Mouse (Mus musculus) heart, embryonic 11.5 days (tissue): ENCODE results near the gene Mtx1. TPM values are rescaled to one million over a fixed set of nuclear protein-coding genes. Genes with fewer than 3 reads are reported as not detected.
"Not testable (repeated sequence)": the region's sequence is repeated elsewhere in the genome, so short reads cannot be mapped to it uniquely, and the experiment has no call there.

ENCODE experiments used
- ATAC-seq: fragments of 200-750 bp; cut with Nextera tagmentation; replicated peaks from 2 replicates; pipeline ENCODE4 v1.8.0; 2017; ENCODE audit warnings: moderate library complexity; ENCODE audit not compliant: insufficient number of reproducible peaks, low FRiP score, low TSS enrichment
- H3K27ac ChIP-seq: fragments of 300-500 bp; sonication (generic); 2 replicates; pipeline ENCODE4 v1.5.1; 2014; ENCODE audit warnings: mild to moderate bottlenecking, low read depth, low read length
- H3K27me3 ChIP-seq: fragments of 300-500 bp; sonication (generic); 2 replicates; pipeline ENCODE4 v1.6.1; 2014; ENCODE audit warnings: mild to moderate bottlenecking, low read length, mixed read lengths; ENCODE audit not compliant: control insufficient read depth, insufficient read depth
- H3K36me3 ChIP-seq: fragments of 300-500 bp; sonication (generic); 2 replicates; pipeline ENCODE4 v1.6.1; 2014; ENCODE audit warnings: mild to moderate bottlenecking, low read length, moderate library complexity, mixed read lengths; ENCODE audit not compliant: control insufficient read depth, insufficient read depth
- H3K4me1 ChIP-seq: fragments of 300-500 bp; sonication (generic); 2 replicates; pipeline ENCODE4 v1.6.1; 2014; ENCODE audit warnings: low read length; ENCODE audit not compliant: control insufficient read depth, insufficient read depth
- H3K4me2 ChIP-seq: fragments of 300-500 bp; sonication (generic); 2 replicates; pipeline ENCODE4 v1.6.1; 2014; ENCODE audit warnings: mild to moderate bottlenecking, moderate library complexity
- H3K4me3 ChIP-seq: fragments of 300-500 bp; sonication (generic); 2 replicates; pipeline ENCODE4 v1.5.1; 2014; ENCODE audit warnings: low read depth, low read length
- H3K9ac ChIP-seq: fragments of 300-500 bp; sonication (generic); 2 replicates; pipeline ENCODE4 v1.6.1; 2014; ENCODE audit warnings: mild to moderate bottlenecking, low read depth, low read length, moderate library complexity
- H3K9me3 ChIP-seq: fragments of 300-500 bp; sonication (generic); replicated peaks from 2 replicates; pipeline ENCODE4 v1.6.1; 2016; ENCODE audit warnings: low read length; ENCODE audit not compliant: control insufficient read depth
- WGBS: fragments of 180-500 bp; shearing (Covaris S2); extraction: QIAGEN DNeasy Blood & Tissue Kit; methylation state at CpG from one replicate; pipeline ENCODE4 v1.1.7; 2014; ENCODE audit not compliant: insufficient replicate concordance; 5-methylcytosine and 5-hydroxymethylcytosine counted together
- polyA plus RNA-seq: library from polyadenylated mRNA; unstranded; fragments of >200 nt; fragmentation: Nextera tagmentation; extraction: Ambion mirVana; gene quantifications from 2 replicates; pipeline ENCODE4 v1.2.1, GENCODE M21; 2014

Gene Mtx1
- polyA plus RNA-seq, 1 experiment from 2014 or later, result 144 TPM

GRCm38 (mm10) chr3:89216407-89216806, 10.5 kb downstream of the Mtx1 start:
- H3K9ac ChIP-seq, ATAC-seq, H3K4me2 ChIP-seq, H3K36me3 ChIP-seq, H3K4me3 ChIP-seq, H3K27me3 ChIP-seq, H3K27ac ChIP-seq, H3K9me3 ChIP-seq: not testable (repeated sequence)
- 64% methylated on average over 7 of the region's 7 CpGs for WGBS
- H3K4me1 ChIP-seq, result peaks cover 26% of the 10 kb centered on the region

- Histone ChIP-seq H3K27ac (no peak overlapping the region), H3K27me3 (no peaks in the 10 kb centered on the region), H3K36me3 (peaks cover 2% of the 10 kb centered on the region; the same call in 1 of the 2 replicates), H3K4me3 (peak overlapping the region; percentile 77), H3K4me2 (peak overlapping the region; percentile 66), H3K4me1 (peaks cover 30% of the 10 kb centered on the region), H3K9ac (peak overlapping the region; percentile 82), H3K9me3 (no peaks in the 10 kb centered on the region)
- WGBS, result 0% methylated on average over 6 of the region's 6 CpGs
- ATAC-seq, result no peak
Observed at GRCm38 (mm10) chr3:89215853-89216252, 11.0 kb downstream of the Mtx1 start.

GRCm38 (mm10) chr3:89214681-89215411, 12.0 kb downstream of the Mtx1 start, which contains the start of gene Thbs3:
Gene Thbs3, plus strand, starts transcription at chr3:89215180.
- Histone ChIP-seq H3K36me3 (peaks cover 3% of the 10 kb centered on the region; the same call in 1 of the 2 replicates), H3K4me2 (peak within 1 kb of the TSS; percentile 66), H3K27ac (peak within 1 kb of the TSS; percentile 97), H3K27me3 (no peaks in the 10 kb centered on the region), H3K4me1 (peaks cover 31% of the 10 kb centered on the region), H3K9me3 (no peaks in the 10 kb centered on the region), H3K4me3 (peak within 1 kb of the TSS; percentile 77), H3K9ac (peak within 1 kb of the TSS; percentile 82)
- no peak for ATAC-seq
- under 1% methylated on average over 18 of the region's 19 CpGs for WGBS

GRCm38 (mm10) chr3:89213803-89214530, 12.9 kb downstream of the Mtx1 start:
- Histone ChIP-seq H3K4me3 (peak overlapping the region; percentile 77), H3K4me1 (peaks cover 27% of the 10 kb centered on the region), H3K9me3 (no peaks in the 10 kb centered on the region), H3K36me3 (peaks cover 11% of the 10 kb centered on the region; the same call in 1 of the 2 replicates), H3K9ac (peak overlapping the region; percentile 82), H3K4me2 (peak overlapping the region; percentile 66), H3K27ac (peak overlapping the region; percentile 97), H3K27me3 (no peaks in the 10 kb centered on the region)
- peak; percentile 90 for ATAC-seq
- WGBS, result under 1% methylated on average over 66 of the region's 69 CpGs

GRCm38 (mm10) chr3:89210731-89211130, 16.2 kb downstream of the Mtx1 start:
- Histone ChIP-seq H3K9ac (no peak overlapping the region), H3K4me1 (peaks cover 23% of the 10 kb centered on the region), H3K27me3 (no peaks in the 10 kb centered on the region), H3K4me3 (no peak overlapping the region), H3K27ac (no peak overlapping the region), H3K36me3 (peaks cover 24% of the 10 kb centered on the region), H3K4me2 (no peak overlapping the region), H3K9me3 (no peaks in the 10 kb centered on the region)
- WGBS, result 80% methylated on average over 7 of the region's 7 CpGs
- no peak for ATAC-seq

GRCm38 (mm10) chr3:89210162-89210561, 16.7 kb downstream of the Mtx1 start:
- no peak overlapping the region for H3K27ac ChIP-seq
- 81% methylated on average over 13 of the region's 13 CpGs for WGBS
- no peak overlapping the region for H3K9ac ChIP-seq
- H3K9me3 ChIP-seq, result no peaks in the 10 kb centered on the region
- ATAC-seq, result no peak
- no peaks in the 10 kb centered on the region for H3K27me3 ChIP-seq
- H3K36me3 ChIP-seq, result peaks cover 24% of the 10 kb centered on the region
- peaks cover 17% of the 10 kb centered on the region for H3K4me1 ChIP-seq
- H3K4me2 ChIP-seq, result no peak overlapping the region
- no peak overlapping the region for H3K4me3 ChIP-seq

- Histone ChIP-seq H3K4me3 (no peak overlapping the region), H3K27me3 (no peaks in the 10 kb centered on the region), H3K9ac (no peak overlapping the region), H3K4me2 (no peak overlapping the region), H3K4me1 (peaks cover 13% of the 10 kb centered on the region), H3K27ac (no peak overlapping the region), H3K36me3 (peaks cover 24% of the 10 kb centered on the region), H3K9me3 (no peaks in the 10 kb centered on the region)
- 87% methylated on average over 7 of the region's 7 CpGs for WGBS
- no peak for ATAC-seq
Observed at GRCm38 (mm10) chr3:89209731-89210130, 17.2 kb downstream of the Mtx1 start.

GRCm38 (mm10) chr3:89208736-89209135, 18.2 kb downstream of the Mtx1 start:
- 83% methylated on average over 6 of the region's 6 CpGs for WGBS
- Histone ChIP-seq H3K4me1 (peaks cover 10% of the 10 kb centered on the region), H3K27ac (no peak overlapping the region), H3K27me3 (no peaks in the 10 kb centered on the region), H3K9ac (no peak overlapping the region), H3K4me3 (no peak overlapping the region), H3K9me3 (no peaks in the 10 kb centered on the region), H3K4me2 (no peak overlapping the region), H3K36me3 (peaks cover 24% of the 10 kb centered on the region)
- ATAC-seq, result no peak
